Mouse (Mus musculus): ENCODE measurements at regions not wholly inside any gene's neighbourhood (a gene's known extent, or its start where the extent isn't known, plus 50 kb on each side); places are given as distances from the start of the nearest gene placed in this dataset.

- WGBS = 37% methylated on average over 14 of the region's 14 CpGs
Observed at GRCm38 (mm10) chr7:72541521-72542478, 235.4 kb upstream of the Mctp2 start.

GRCm38 (mm10) chr7:72543501-72543900, 237.1 kb upstream of the Mctp2 start:
- WGBS = 83% methylated on average over 4 of the region's 4 CpGs
- Histone ChIP-seq H3K4me2 (ENCODE audit: low read length) (no peak overlapping the region), H3K4me1 (ENCODE audit: control insufficient read depth, insufficient read depth, low read length) (peaks cover 9% of the 10 kb centered on the region; the same call in 1 of the 2 replicates), H3K9ac (ENCODE audit: low read depth, low read length) (no peak overlapping the region), H3K27ac (ENCODE audit: low read length) (no peak overlapping the region), H3K4me3 (ENCODE audit: low read depth, low read length) (no peak overlapping the region), H3K9me3 (replicated peaks; ENCODE audit: control insufficient read depth, low read length, poor library complexity, severe bottlenecking) (no peaks in the 10 kb centered on the region), H3K36me3 (ENCODE audit: control insufficient read depth, insufficient read depth, low read length) (no peaks in the 10 kb centered on the region), H3K27me3 (ENCODE audit: control insufficient read depth, insufficient read depth, low read depth, low read length) (no peaks in the 10 kb centered on the region)
- ATAC-seq = no peak

More at GRCm38 (mm10) chr7:72541521-72542478, 235.4 kb upstream of the Mctp2 start:
- Histone ChIP-seq H3K27ac (ENCODE audit: low read length) (no peak overlapping the region), H3K9ac (ENCODE audit: low read depth, low read length) (0 out of 2 replicates have a peak overlapping the region, but pooled peaks have one; percentile 10), H3K36me3 (ENCODE audit: control insufficient read depth, insufficient read depth, low read length) (no peaks in the 10 kb centered on the region), H3K27me3 (ENCODE audit: control insufficient read depth, insufficient read depth, low read depth, low read length) (no peaks in the 10 kb centered on the region), H3K4me3 (ENCODE audit: low read depth, low read length) (no peak overlapping the region), H3K9me3 (replicated peaks; ENCODE audit: control insufficient read depth, low read length, poor library complexity, severe bottlenecking) (no peaks in the 10 kb centered on the region), H3K4me2 (ENCODE audit: low read length) (no peak overlapping the region), H3K4me1 (ENCODE audit: control insufficient read depth, insufficient read depth, low read length) (peaks cover 9% of the 10 kb centered on the region; the same call in 1 of the 2 replicates)
- ATAC-seq = no peak

- ATAC-seq = no peak
- H3K4me3 ChIP-seq (ENCODE audit: low read depth, low read length) = no peak overlapping the region
- no peaks in the 10 kb centered on the region for H3K27me3 ChIP-seq (ENCODE audit: control insufficient read depth, insufficient read depth, low read depth, low read length)
- H3K9me3 ChIP-seq (replicated peaks; ENCODE audit: control insufficient read depth, low read length, poor library complexity, severe bottlenecking) = no peaks in the 10 kb centered on the region
- no peak overlapping the region for H3K9ac ChIP-seq (ENCODE audit: low read depth, low read length)
- H3K4me2 ChIP-seq (ENCODE audit: low read length) = no peak overlapping the region
- no peaks in the 10 kb centered on the region for H3K36me3 ChIP-seq (ENCODE audit: control insufficient read depth, insufficient read depth, low read length)
- no peak overlapping the region for H3K27ac ChIP-seq (ENCODE audit: low read length)
- 27% methylated on average over 4 of the region's 4 CpGs for WGBS
- H3K4me1 ChIP-seq (ENCODE audit: control insufficient read depth, insufficient read depth, low read length) = peaks cover 9% of the 10 kb centered on the region; the same call in 1 of the 2 replicates
Observed at GRCm38 (mm10) chr7:72543946-72544345, 237.5 kb upstream of the Mctp2 start.

- H3K36me3 ChIP-seq (ENCODE audit: control insufficient read depth, insufficient read depth, low read length) = no peaks in the 10 kb centered on the region
- ATAC-seq = no peak
Observed at GRCm38 (mm10) chr7:72567378-72567777, 261.0 kb upstream of the Mctp2 start.

GRCm38 (mm10) chr7:72569177-72569576, 262.8 kb upstream of the Mctp2 start:
- H3K27ac ChIP-seq (ENCODE audit: low read length) = no peak overlapping the region

More at GRCm38 (mm10) chr7:72567378-72567777, 261.0 kb upstream of the Mctp2 start:
- no peaks in the 10 kb centered on the region for H3K27me3 ChIP-seq (ENCODE audit: control insufficient read depth, insufficient read depth, low read depth, low read length)
- no peaks in the 10 kb centered on the region for H3K4me1 ChIP-seq (ENCODE audit: control insufficient read depth, insufficient read depth, low read length)
- H3K4me3 ChIP-seq (ENCODE audit: low read depth, low read length) = no peak overlapping the region
- no peak overlapping the region for H3K27ac ChIP-seq (ENCODE audit: low read length)
- no peak overlapping the region for H3K9ac ChIP-seq (ENCODE audit: low read depth, low read length)
- no peaks in the 10 kb centered on the region for H3K9me3 ChIP-seq (replicated peaks; ENCODE audit: control insufficient read depth, low read length, poor library complexity, severe bottlenecking)
- H3K4me2 ChIP-seq (ENCODE audit: low read length) = no peak overlapping the region

GRCm38 (mm10) chr7:72574316-72574715, 267.9 kb upstream of the Mctp2 start:
- Histone ChIP-seq H3K27ac (ENCODE audit: low read length) (no peak overlapping the region), H3K36me3 (ENCODE audit: control insufficient read depth, insufficient read depth, low read length) (no peaks in the 10 kb centered on the region), H3K4me3 (ENCODE audit: low read depth, low read length) (no peak overlapping the region), H3K4me2 (ENCODE audit: low read length) (no peak overlapping the region), H3K27me3 (ENCODE audit: control insufficient read depth, insufficient read depth, low read depth, low read length) (no peaks in the 10 kb centered on the region), H3K9ac (ENCODE audit: low read depth, low read length) (no peak overlapping the region), H3K4me1 (ENCODE audit: control insufficient read depth, insufficient read depth, low read length) (no peaks in the 10 kb centered on the region), H3K9me3 (replicated peaks; ENCODE audit: control insufficient read depth, low read length, poor library complexity, severe bottlenecking) (no peaks in the 10 kb centered on the region)
- 75% methylated on average over 1 of the region's 1 CpGs for WGBS
- ATAC-seq = no peak

More at GRCm38 (mm10) chr7:72569177-72569576, 262.8 kb upstream of the Mctp2 start:
- Histone ChIP-seq H3K9ac (ENCODE audit: low read depth, low read length) (no peak overlapping the region), H3K36me3 (ENCODE audit: control insufficient read depth, insufficient read depth, low read length) (no peaks in the 10 kb centered on the region), H3K27me3 (ENCODE audit: control insufficient read depth, insufficient read depth, low read depth, low read length) (no peaks in the 10 kb centered on the region), H3K4me1 (ENCODE audit: control insufficient read depth, insufficient read depth, low read length) (no peaks in the 10 kb centered on the region), H3K9me3 (replicated peaks; ENCODE audit: control insufficient read depth, low read length, poor library complexity, severe bottlenecking) (no peaks in the 10 kb centered on the region), H3K4me2 (ENCODE audit: low read length) (no peak overlapping the region), H3K4me3 (ENCODE audit: low read depth, low read length) (no peak overlapping the region)
- ATAC-seq = no peak

GRCm38 (mm10) chr7:72584427-72584826, 278.0 kb upstream of the Mctp2 start:
- Histone ChIP-seq H3K36me3 (ENCODE audit: control insufficient read depth, insufficient read depth, low read length) (no peaks in the 10 kb centered on the region), H3K27ac (ENCODE audit: low read length) (no peak overlapping the region), H3K4me2 (ENCODE audit: low read length) (no peak overlapping the region), H3K4me1 (ENCODE audit: control insufficient read depth, insufficient read depth, low read length) (no peaks in the 10 kb centered on the region), H3K27me3 (ENCODE audit: control insufficient read depth, insufficient read depth, low read depth, low read length) (no peaks in the 10 kb centered on the region), H3K9me3 (replicated peaks; ENCODE audit: control insufficient read depth, low read length, poor library complexity, severe bottlenecking) (no peaks in the 10 kb centered on the region), H3K9ac (ENCODE audit: low read depth, low read length) (no peak overlapping the region), H3K4me3 (ENCODE audit: low read depth, low read length) (no peak overlapping the region)
- no peak for ATAC-seq
- WGBS = 80% methylated on average over 3 of the region's 3 CpGs

- 70% methylated on average over 3 of the region's 3 CpGs for WGBS
- H3K27ac ChIP-seq (ENCODE audit: low read length) = no peak overlapping the region
Observed at GRCm38 (mm10) chr7:72589241-72589668, 282.8 kb upstream of the Mctp2 start.

More at GRCm38 (mm10) chr7:72589241-72589668, 282.8 kb upstream of the Mctp2 start:
- Histone ChIP-seq H3K27me3 (ENCODE audit: control insufficient read depth, insufficient read depth, low read depth, low read length) (no peaks in the 10 kb centered on the region), H3K9ac (ENCODE audit: low read depth, low read length) (no peak overlapping the region), H3K4me1 (ENCODE audit: control insufficient read depth, insufficient read depth, low read length) (no peaks in the 10 kb centered on the region), H3K9me3 (replicated peaks; ENCODE audit: control insufficient read depth, low read length, poor library complexity, severe bottlenecking) (no peaks in the 10 kb centered on the region), H3K4me3 (ENCODE audit: low read depth, low read length) (no peak overlapping the region), H3K4me2 (ENCODE audit: low read length) (no peak overlapping the region), H3K36me3 (ENCODE audit: control insufficient read depth, insufficient read depth, low read length) (no peaks in the 10 kb centered on the region)
- ATAC-seq = no peak
